Mouse (Mus musculus): ENCODE results near the gene Apol7e. TPM values are rescaled to one million over a fixed set of nuclear protein-coding genes. Genes with fewer than 3 reads are reported as not detected.
"Not testable (repeated sequence)": the region's sequence is repeated elsewhere in the genome, so short reads cannot be mapped to it uniquely, and the experiment has no call there.

Apol7e gene
- polyA plus RNA-seq (2012; fragmentation: generic; extraction: Trizol) = not detected
- long read RNA-seq, experiment 1 = 0 reads
- long read RNA-seq, experiment 2 = 0 reads

- H3K36me3 ChIP-seq (ENCODE audit: control insufficient read depth, insufficient read depth); H3K27me3 ChIP-seq (ENCODE audit: control insufficient read depth, insufficient read depth, insufficient read length); H3ac ChIP-seq (ENCODE audit: control insufficient read depth, insufficient read length, low read depth); H3K79me3 ChIP-seq (ENCODE audit: low read depth); H3K4me3 ChIP-seq (ENCODE audit: insufficient read depth, poor library complexity, severe bottlenecking); H3K79me2 ChIP-seq (ENCODE audit: control insufficient read depth, insufficient read depth): not testable (repeated sequence)
These were observed at the start of gene Apol7e for GRCm38 (mm10) chr15:77698656-77699055. Gene Apol7e (plus strand): TSS chr15:77698857.

GRCm38 (mm10) chr15:77651143-77651542 is 47.5 kb upstream of the Apol7e start:
- peaks cover 13% of the 10 kb centered on the region for H3K27me3 ChIP-seq (ENCODE audit: control insufficient read depth, insufficient read depth, insufficient read length)
- H3K36me3 ChIP-seq (ENCODE audit: control insufficient read depth, insufficient read depth) = not testable (repeated sequence)

GRCm38 (mm10) chr15:77659773-77660172 is 38.9 kb upstream of the Apol7e start:
- not testable (repeated sequence) for H3K79me2 ChIP-seq (ENCODE audit: control insufficient read depth, insufficient read depth); H3ac ChIP-seq (ENCODE audit: control insufficient read depth, insufficient read length, low read depth); H3K4me3 ChIP-seq (ENCODE audit: insufficient read depth, poor library complexity, severe bottlenecking); H3K79me3 ChIP-seq (ENCODE audit: low read depth); H3K36me3 ChIP-seq (ENCODE audit: control insufficient read depth, insufficient read depth)
- H3K27me3 ChIP-seq (ENCODE audit: control insufficient read depth, insufficient read depth, insufficient read length) = peaks cover 22% of the 10 kb centered on the region

More at GRCm38 (mm10) chr15:77651143-77651542, 47.5 kb upstream of the Apol7e start:
- not testable (repeated sequence) for H3K79me2 ChIP-seq (ENCODE audit: control insufficient read depth, insufficient read depth); H3ac ChIP-seq (ENCODE audit: control insufficient read depth, insufficient read length, low read depth); H3K79me3 ChIP-seq (ENCODE audit: low read depth); H3K4me3 ChIP-seq (ENCODE audit: insufficient read depth, poor library complexity, severe bottlenecking)

- not testable (repeated sequence) for H3K36me3 ChIP-seq (ENCODE audit: control insufficient read depth, insufficient read depth); H3K79me2 ChIP-seq (ENCODE audit: control insufficient read depth, insufficient read depth); H3ac ChIP-seq (ENCODE audit: control insufficient read depth, insufficient read length, low read depth); H3K79me3 ChIP-seq (ENCODE audit: low read depth); H3K4me3 ChIP-seq (ENCODE audit: insufficient read depth, poor library complexity, severe bottlenecking)
- peaks cover 15% of the 10 kb centered on the region for H3K27me3 ChIP-seq (ENCODE audit: control insufficient read depth, insufficient read depth, insufficient read length)
These were observed 36.8 kb upstream of the Apol7e start for GRCm38 (mm10) chr15:77661841-77662240.

- H3K4me3 ChIP-seq (ENCODE audit: insufficient read depth, poor library complexity, severe bottlenecking); H3K27me3 ChIP-seq (ENCODE audit: control insufficient read depth, insufficient read depth, insufficient read length); H3K79me2 ChIP-seq (ENCODE audit: control insufficient read depth, insufficient read depth); H3K79me3 ChIP-seq (ENCODE audit: low read depth); H3K36me3 ChIP-seq (ENCODE audit: control insufficient read depth, insufficient read depth); H3ac ChIP-seq (ENCODE audit: control insufficient read depth, insufficient read length, low read depth): not testable (repeated sequence)
These were observed 24.6 kb upstream of the Apol7e start for GRCm38 (mm10) chr15:77674081-77674480.

GRCm38 (mm10) chr15:77683944-77684343 is 14.7 kb upstream of the Apol7e start:
- H3K79me2 ChIP-seq (ENCODE audit: control insufficient read depth, insufficient read depth); H3K36me3 ChIP-seq (ENCODE audit: control insufficient read depth, insufficient read depth); H3ac ChIP-seq (ENCODE audit: control insufficient read depth, insufficient read length, low read depth); H3K27me3 ChIP-seq (ENCODE audit: control insufficient read depth, insufficient read depth, insufficient read length); H3K4me3 ChIP-seq (ENCODE audit: insufficient read depth, poor library complexity, severe bottlenecking); H3K79me3 ChIP-seq (ENCODE audit: low read depth): not testable (repeated sequence)

GRCm38 (mm10) chr15:77691532-77692311 is 6.9 kb upstream of the Apol7e start:
- H3K4me3 ChIP-seq (ENCODE audit: insufficient read depth, poor library complexity, severe bottlenecking); H3K27me3 ChIP-seq (ENCODE audit: control insufficient read depth, insufficient read depth, insufficient read length); H3K79me3 ChIP-seq (ENCODE audit: low read depth); H3K79me2 ChIP-seq (ENCODE audit: control insufficient read depth, insufficient read depth); H3ac ChIP-seq (ENCODE audit: control insufficient read depth, insufficient read length, low read depth); H3K36me3 ChIP-seq (ENCODE audit: control insufficient read depth, insufficient read depth): not testable (repeated sequence)

- H3K36me3 ChIP-seq (ENCODE audit: control insufficient read depth, insufficient read depth); H3K79me3 ChIP-seq (ENCODE audit: low read depth); H3K27me3 ChIP-seq (ENCODE audit: control insufficient read depth, insufficient read depth, insufficient read length); H3ac ChIP-seq (ENCODE audit: control insufficient read depth, insufficient read length, low read depth); H3K4me3 ChIP-seq (ENCODE audit: insufficient read depth, poor library complexity, severe bottlenecking); H3K79me2 ChIP-seq (ENCODE audit: control insufficient read depth, insufficient read depth): not testable (repeated sequence)
These were observed 3.9 kb upstream of the Apol7e start for GRCm38 (mm10) chr15:77694687-77695295.

- H3K79me2 ChIP-seq (ENCODE audit: control insufficient read depth, insufficient read depth); H3K79me3 ChIP-seq (ENCODE audit: low read depth); H3ac ChIP-seq (ENCODE audit: control insufficient read depth, insufficient read length, low read depth); H3K4me3 ChIP-seq (ENCODE audit: insufficient read depth, poor library complexity, severe bottlenecking); H3K36me3 ChIP-seq (ENCODE audit: control insufficient read depth, insufficient read depth); H3K27me3 ChIP-seq (ENCODE audit: control insufficient read depth, insufficient read depth, insufficient read length): not testable (repeated sequence)
These were observed 6.6 kb downstream of the Apol7e start for GRCm38 (mm10) chr15:77705306-77705705.

- H3K27me3 ChIP-seq (ENCODE audit: control insufficient read depth, insufficient read depth, insufficient read length) = peaks cover 12% of the 10 kb centered on the region
- H3K79me2 ChIP-seq (ENCODE audit: control insufficient read depth, insufficient read depth); H3K79me3 ChIP-seq (ENCODE audit: low read depth); H3ac ChIP-seq (ENCODE audit: control insufficient read depth, insufficient read length, low read depth); H3K36me3 ChIP-seq (ENCODE audit: control insufficient read depth, insufficient read depth); H3K4me3 ChIP-seq (ENCODE audit: insufficient read depth, poor library complexity, severe bottlenecking): not testable (repeated sequence)
These were observed 10.3 kb downstream of the Apol7e start for GRCm38 (mm10) chr15:77708936-77709335.

- not testable (repeated sequence) for H3ac ChIP-seq (ENCODE audit: control insufficient read depth, insufficient read length, low read depth); H3K79me3 ChIP-seq (ENCODE audit: low read depth); H3K79me2 ChIP-seq (ENCODE audit: control insufficient read depth, insufficient read depth); H3K36me3 ChIP-seq (ENCODE audit: control insufficient read depth, insufficient read depth); H3K4me3 ChIP-seq (ENCODE audit: insufficient read depth, poor library complexity, severe bottlenecking); H3K27me3 ChIP-seq (ENCODE audit: control insufficient read depth, insufficient read depth, insufficient read length)
These were observed 19.6 kb downstream of the Apol7e start for GRCm38 (mm10) chr15:77718240-77718639.

- not testable (repeated sequence) for H3K27me3 ChIP-seq (ENCODE audit: control insufficient read depth, insufficient read depth, insufficient read length); H3K36me3 ChIP-seq (ENCODE audit: control insufficient read depth, insufficient read depth); H3K4me3 ChIP-seq (ENCODE audit: insufficient read depth, poor library complexity, severe bottlenecking); H3K79me3 ChIP-seq (ENCODE audit: low read depth); H3ac ChIP-seq (ENCODE audit: control insufficient read depth, insufficient read length, low read depth); H3K79me2 ChIP-seq (ENCODE audit: control insufficient read depth, insufficient read depth)
These were observed 22.9 kb downstream of the Apol7e start for GRCm38 (mm10) chr15:77721509-77721908.

All from C2C12 (cell line).